27 mouse cellular contexts compared by ENCODE assay signal in genomic region chr9:42647596-42647995, GRCm38 (mm10).
"Had no signal": no experiment of that assay in that cellular context is flagged by ENCODE, and none has a peak within 500 bp of the region (broad histone marks: within the 10 kb centered on the region; RNA-seq: fewer than 3 reads in every experiment).

No protein-coding gene starts in this region.

- H3K36me3 ChIP-seq: kidney, embryonic 15.5 days; limb, embryonic 12.5 days; limb, embryonic 15.5 days; midbrain, embryonic 10.5 days; midbrain, embryonic 13.5 days; neural tube, embryonic 13.5 days; stomach, embryonic 15.5 days had no signal

- H3K27me3 ChIP-seq: kidney, embryonic 15.5 days; limb, embryonic 12.5 days; limb, embryonic 15.5 days; midbrain, embryonic 13.5 days; neural tube, embryonic 13.5 days; stomach, embryonic 15.5 days had no signal

- ATAC-seq: liver, postnatal 0 days; lung, postnatal 0 days; midbrain, embryonic 13.5 days; midbrain, embryonic 16.5 days had no signal

- H3K27ac ChIP-seq: kidney, embryonic 15.5 days; limb, embryonic 12.5 days; limb, embryonic 15.5 days; liver, embryonic 14.5 days; macrophage; midbrain, embryonic 10.5 days; midbrain, embryonic 13.5 days; stomach, embryonic 15.5 days had no signal

- H3K4me1 ChIP-seq: megakaryocyte, embryonic 14.5 days; stomach, embryonic 15.5 days had no signal

- H3K9ac ChIP-seq: kidney, embryonic 15.5 days; limb, embryonic 12.5 days; limb, embryonic 15.5 days; liver, embryonic 14.5 days; liver, postnatal 0 days; lung, embryonic 14.5 days; midbrain, embryonic 13.5 days; neural tube, embryonic 13.5 days; stomach, embryonic 15.5 days had no signal

- H3K9me3 ChIP-seq: kidney, embryonic 15.5 days; limb, embryonic 12.5 days; limb, embryonic 15.5 days; midbrain, embryonic 10.5 days; midbrain, embryonic 13.5 days; neural tube, embryonic 13.5 days; stomach, embryonic 15.5 days had no signal

- DNase-seq: kidney, adult 11 months; kidney, adult 8-10 months; kidney, postnatal 10 days; kidney, postnatal 36 days; left cerebral cortex, postnatal 4 days; liver, postnatal 0 days; lung, embryonic 14.5 days; retina, postnatal 1 day; right cerebral cortex, postnatal 14 days; right cerebral cortex, postnatal 4 days; thymus, adult 2 months; thymus, postnatal 14 days; thymus, postnatal 4 days had no signal

- H3K4me3 ChIP-seq: kidney, embryonic 15.5 days; limb, embryonic 12.5 days; limb, embryonic 15.5 days; megakaryocyte, embryonic 14.5 days; midbrain, embryonic 10.5 days; midbrain, embryonic 13.5 days; myocyte; neural tube, embryonic 13.5 days; stomach, embryonic 15.5 days had no signal

- H3K4me2 ChIP-seq: kidney, embryonic 15.5 days; limb, embryonic 12.5 days; limb, embryonic 15.5 days; liver, embryonic 11.5 days; lung, embryonic 14.5 days; midbrain, embryonic 13.5 days; neural tube, embryonic 13.5 days; stomach, embryonic 15.5 days had no signal
